Mouse (Mus musculus) CH12.LX (cell line): ENCODE measurements around the gene Tulp1.

Experiments used
- CHD1 ChIP-seq: IDR thresholded peaks from 2 replicates; pipeline ENCODE4 v1.6.1; 2012; ENCODE audit warnings: low read depth, low read length, improper control_type of control experiment, inconsistent platforms
- CTCF ChIP-seq, 2 experiments: IDR thresholded peaks in 1 of 2; conservative IDR thresholded peaks in 1 of 2; 2 replicates each; pipeline ENCODE4 v1.5.1; 2011 to 2012; ENCODE audit warnings: low read depth in 2 of 2, low read length in 2 of 2, improper control_type of control experiment in 1 of 2, inconsistent platforms in 1 of 2, mild to moderate bottlenecking in 1 of 2, moderate library complexity in 1 of 2
- EP300 ChIP-seq: IDR thresholded peaks from 2 replicates; pipeline ENCODE4 v1.6.1; 2011; ENCODE audit warnings: low read length, improper control_type of control experiment
- NELFE ChIP-seq: IDR thresholded peaks from 2 replicates; pipeline ENCODE4 v1.6.1; 2011; ENCODE audit warnings: low read depth, low read length, improper control_type of control experiment
- POLR2A ChIP-seq: IDR thresholded peaks from 2 replicates; pipeline ENCODE4 v1.6.1; 2011; ENCODE audit warnings: low read depth, mild to moderate bottlenecking, improper control_type of control experiment, low read length
- SIN3A ChIP-seq: IDR thresholded peaks from 2 replicates; pipeline ENCODE4 v1.6.1; 2012; ENCODE audit warnings: low read length, improper control_type of control experiment, inconsistent platforms
- TCF12 ChIP-seq: IDR thresholded peaks from 2 replicates; pipeline ENCODE4 v1.6.1; 2014; ENCODE audit warnings: low read depth, mild to moderate bottlenecking, inconsistent platforms, low read length, improper control_type of control experiment
- UBTF ChIP-seq: IDR thresholded peaks from 2 replicates; pipeline ENCODE4 v1.6.1; 2012; ENCODE audit warnings: low read depth, mild to moderate bottlenecking, inconsistent platforms, low read length, improper control_type of control experiment, moderate library complexity
- USF2 ChIP-seq: conservative IDR thresholded peaks from 2 replicates; pipeline ENCODE4 v1.6.1; 2011; ENCODE audit warnings: low read depth, low read length, improper control_type of control experiment
- ZMIZ1 ChIP-seq: IDR thresholded peaks from 2 replicates; pipeline ENCODE4 v1.6.1; 2012; ENCODE audit warnings: low read depth, mild to moderate bottlenecking, inconsistent platforms, low read length, improper control_type of control experiment

DNA sequence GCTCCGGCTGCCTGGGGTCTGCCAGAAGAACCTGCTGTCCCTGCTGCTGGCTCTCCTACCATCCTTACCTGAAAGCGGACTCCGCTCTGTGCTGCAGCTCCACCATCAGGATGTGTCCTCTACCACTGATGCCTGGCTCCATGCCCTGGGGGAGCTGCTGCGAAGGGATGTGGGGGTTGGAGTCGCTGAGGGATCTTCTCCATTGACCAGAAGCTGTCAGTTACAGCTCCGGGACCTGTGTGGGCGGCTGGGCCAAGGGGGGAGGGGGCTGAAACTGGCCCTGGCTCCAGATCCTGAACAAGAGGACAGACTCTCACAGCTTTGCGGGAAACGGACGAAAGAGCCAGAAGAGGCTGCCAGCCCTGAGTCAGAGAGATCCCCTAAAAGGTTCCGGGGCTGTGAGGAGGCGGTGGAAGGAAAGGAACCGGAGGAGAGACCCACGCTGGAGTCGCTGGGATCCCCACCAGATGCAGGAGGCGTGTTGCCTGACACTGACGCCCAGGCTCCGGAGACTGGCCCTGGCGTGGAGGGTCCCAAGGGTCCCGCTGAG, 49.3 kb downstream of the Tulp1 start:
- TF ChIP-seq POLR2A (no peak), CHD1 (no peak), SIN3A (no peak), CTCF (conservative IDR thresholded peaks at IDR 0.05 in 1 of 2, IDR thresholded peaks at IDR 0.05 in 1 of 2; ENCODE audit: low read depth in 2 of 2, low read length in 2 of 2) (no peak), EP300 (no peak), TCF12 (no peak), UBTF (no peak), ZMIZ1 (no peak), NELFE (no peak), USF2 (no peak)
